Mouse (Mus musculus) brain, embryonic 14.5 days (tissue): ENCODE measurements around the gene Siva1.

Experiments used
- CTCF ChIP-seq: fragments of 200-500 bp; IDR thresholded peaks from 2 replicates; pipeline ENCODE4 v1.5.1; 2012; ENCODE audit warnings: inconsistent platforms, mild to moderate bottlenecking, moderate library complexity, borderline replicate concordance; ENCODE audit not compliant: insufficient read depth, insufficient read length; ENCODE audit errors: extremely low read depth
- POLR2A ChIP-seq: fragments of 200-500 bp; IDR thresholded peaks from 2 replicates; pipeline ENCODE4 v1.6.1; 2012; ENCODE audit warnings: mild to moderate bottlenecking, inconsistent platforms, borderline replicate concordance; ENCODE audit not compliant: poor library complexity, insufficient read depth, insufficient read length, severe bottlenecking; ENCODE audit errors: extremely low read depth

DNA sequence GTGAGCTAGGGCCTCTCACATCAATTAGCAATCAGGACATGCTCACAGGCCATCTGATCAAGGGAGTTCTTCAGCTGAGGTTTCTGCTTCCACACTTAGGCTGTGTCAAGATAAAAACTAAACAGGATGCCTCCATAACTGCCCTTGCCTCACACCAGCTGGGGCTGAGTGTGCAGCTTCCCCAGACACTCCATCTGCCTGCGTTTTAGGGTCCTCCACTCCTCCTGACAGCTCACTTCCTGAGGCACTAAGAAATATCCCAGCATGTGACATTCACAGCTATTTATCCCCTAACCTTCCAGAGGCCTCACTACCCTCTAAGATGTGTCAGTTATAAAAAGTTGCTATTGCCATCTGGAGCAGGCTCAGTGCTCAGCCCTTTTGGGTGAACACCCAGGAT is 13.0 kb upstream of the Siva1 start:
- TF ChIP-seq POLR2A, result no peak
- no peak for TF ChIP-seq CTCF
